Mouse (Mus musculus) G1E-ER4 (cell line): ENCODE measurements around the gene Atp10a. TPM values are rescaled to one million over a fixed set of nuclear protein-coding genes. Genes with fewer than 3 reads are reported as not detected.

Experiments used
- GATA1 ChIP-seq: IDR thresholded peaks from one replicate; pipeline ENCODE4 v1.8.0; 2012; ENCODE audit warnings: low read length, inconsistent platforms
- polyA plus RNA-seq: library from polyadenylated mRNA; stranded (reverse); fragments of >175 nt; gene quantifications from 2 replicates; pipeline ENCODE4 v1.2.3, GENCODE M21; 2012

Atp10a gene
- polyA plus RNA-seq: not detected in 2 replicates

- TF ChIP-seq GATA1: no peak
Observed at GRCm38 (mm10) chr7:58655866-58656265, at the start of gene Atp10a. TSS of gene Atp10a (plus strand) at chr7:58656166.

- no peak for TF ChIP-seq GATA1
Observed at GRCm38 (mm10) chr7:58618048-58618447, 37.9 kb upstream of the Atp10a start.

- TF ChIP-seq GATA1: no peak
Observed at GRCm38 (mm10) chr7:58626305-58627155, 29.4 kb upstream of the Atp10a start.

- no peak for TF ChIP-seq GATA1
Observed at GRCm38 (mm10) chr7:58627381-58627780, 28.6 kb upstream of the Atp10a start.

- no peak for TF ChIP-seq GATA1
Observed at GRCm38 (mm10) chr7:58629233-58629632, 26.7 kb upstream of the Atp10a start.

GRCm38 (mm10) chr7:58633683-58634082 lies 22.3 kb upstream of the Atp10a start:
- TF ChIP-seq GATA1: no peak

- TF ChIP-seq GATA1: no peak
Observed at GRCm38 (mm10) chr7:58639676-58640075, 16.3 kb upstream of the Atp10a start.

- TF ChIP-seq GATA1: no peak
Observed at GRCm38 (mm10) chr7:58640456-58640855, 15.5 kb upstream of the Atp10a start.

GRCm38 (mm10) chr7:58641916-58642315 lies 14.1 kb upstream of the Atp10a start:
- TF ChIP-seq GATA1: no peak

- no peak for TF ChIP-seq GATA1
Observed at GRCm38 (mm10) chr7:58647404-58647803, 8.6 kb upstream of the Atp10a start.

GRCm38 (mm10) chr7:58657913-58658789 lies 2.2 kb downstream of the Atp10a start:
- no peak for TF ChIP-seq GATA1

GRCm38 (mm10) chr7:58658790-58659405 lies 2.9 kb downstream of the Atp10a start:
- TF ChIP-seq GATA1: no peak

- TF ChIP-seq GATA1: no peak
Observed at GRCm38 (mm10) chr7:58660046-58660445, 4.1 kb downstream of the Atp10a start.

GRCm38 (mm10) chr7:58660665-58661064 lies 4.7 kb downstream of the Atp10a start:
- no peak for TF ChIP-seq GATA1

- no peak for TF ChIP-seq GATA1
Observed at GRCm38 (mm10) chr7:58661076-58661475, 5.1 kb downstream of the Atp10a start.

- TF ChIP-seq GATA1: no peak
Observed at GRCm38 (mm10) chr7:58668617-58669016, 12.7 kb downstream of the Atp10a start.
